Mouse (Mus musculus) layer of hippocampus, adult 9-10 months (tissue): ENCODE measurements around the gene Syce1l.

Experiments used
- DNase-seq: peaks from one replicate; pipeline ENCODE4 v3.0.0; 2022; ENCODE audit warnings: low spot score

Syce1l gene

GRCm38 (mm10) chr8:113673300-113673699, 30.3 kb downstream of the Syce1l start:
- DNase-seq = no peak

GRCm38 (mm10) chr8:113674611-113675010, 31.6 kb downstream of the Syce1l start:
- DNase-seq = no peak

GRCm38 (mm10) chr8:113675281-113675680, 32.3 kb downstream of the Syce1l start:
- no peak for DNase-seq

DNA sequence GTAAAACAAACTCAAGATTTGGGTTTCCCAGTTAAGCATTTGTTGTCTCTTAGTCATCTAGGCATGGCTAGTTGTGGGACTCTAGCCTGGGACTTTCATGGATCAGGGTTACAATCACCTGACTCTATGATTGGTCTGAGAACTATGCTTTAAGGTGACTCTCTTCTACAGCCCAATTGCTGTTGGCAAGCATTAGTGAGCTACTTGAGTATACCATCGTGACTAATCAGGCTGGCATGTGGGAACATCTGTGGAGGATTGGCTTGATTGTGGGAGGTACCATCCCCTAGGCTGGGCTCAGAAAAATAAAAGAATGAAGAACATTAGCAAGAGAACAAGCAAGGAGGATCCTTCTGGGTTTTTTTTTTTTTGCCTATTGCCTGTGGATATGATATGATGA, 33.8 kb downstream of the Syce1l start:
- no peak for DNase-seq

DNA sequence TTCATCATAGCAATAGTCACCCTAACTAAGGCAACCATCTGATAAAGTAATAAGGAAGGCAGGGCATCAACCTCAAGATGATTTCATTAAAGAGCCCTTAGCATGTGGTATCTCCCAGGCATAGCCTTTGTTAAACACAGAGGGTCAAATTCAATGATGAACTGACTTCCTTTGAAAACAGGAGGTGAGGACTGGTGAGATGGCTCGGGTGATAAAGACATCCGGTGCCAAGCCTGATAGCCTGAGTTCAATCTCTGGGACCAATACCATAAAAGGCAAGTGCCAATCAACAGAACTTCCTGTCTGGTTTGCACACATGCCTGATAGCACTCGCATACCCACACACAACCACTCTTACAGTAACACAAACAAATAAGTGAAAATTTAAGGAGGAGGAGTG, 36.3 kb downstream of the Syce1l start:
- no peak for DNase-seq

DNA sequence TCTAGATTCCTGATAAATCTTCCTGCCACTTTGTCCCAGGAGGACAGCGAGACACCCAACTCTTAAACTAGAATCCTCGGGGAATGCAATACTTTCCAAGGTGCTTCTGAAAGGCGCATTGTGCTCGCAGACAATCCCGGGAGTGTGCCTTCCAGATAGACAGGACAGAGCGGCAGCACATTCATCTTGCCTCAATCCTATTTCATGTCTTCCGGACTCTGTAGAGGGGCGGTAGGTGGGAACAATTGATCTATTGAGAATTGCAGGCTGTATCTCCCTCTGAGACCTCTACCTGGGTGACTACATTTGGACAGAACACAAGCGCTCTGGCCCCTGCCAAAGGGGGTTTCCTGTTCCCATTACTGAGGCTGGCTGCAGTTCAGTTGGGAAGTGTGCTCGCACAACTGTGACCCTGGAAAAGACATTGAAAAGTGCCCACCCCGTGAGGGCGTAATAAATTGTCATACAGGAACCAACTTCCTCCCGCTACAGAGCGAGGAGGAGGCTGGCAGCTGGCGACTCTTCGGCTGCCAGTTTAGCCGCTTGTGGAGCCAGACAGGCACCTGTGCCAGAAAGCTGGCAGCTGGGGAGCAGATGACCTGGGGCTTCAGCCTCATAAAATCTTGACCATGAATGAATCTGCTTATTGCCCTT, 45.0 kb downstream of the Syce1l start:
- no peak for DNase-seq

DNA sequence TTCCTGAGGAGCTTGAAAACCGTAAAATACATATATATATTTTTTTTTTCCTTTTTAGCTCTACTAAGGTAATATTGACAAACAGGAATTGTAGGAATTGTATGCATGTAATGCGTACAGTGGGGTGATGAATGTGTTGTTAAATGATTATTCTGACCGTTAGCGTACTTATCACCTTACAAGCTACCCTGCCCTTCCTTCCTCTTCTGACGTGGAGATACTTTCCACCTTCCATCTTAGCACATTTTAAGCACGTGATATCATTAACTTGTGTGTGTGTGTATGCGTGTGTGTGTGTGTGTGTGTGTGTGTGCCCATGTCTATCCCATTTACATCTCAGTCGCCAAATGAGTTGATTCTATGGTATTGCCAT, 45.5 kb downstream of the Syce1l start:
- DNase-seq = no peak

- no peak for DNase-seq
Measured at GRCm38 (mm10) chr8:113691622-113692343, 48.8 kb downstream of the Syce1l start.

GRCm38 (mm10) chr8:113704968-113705367, 62.0 kb downstream of the Syce1l start:
- DNase-seq = no peak
